ENCODE assay signal across 17 mouse cellular contexts in genomic region chr8:94390910-94391309, GRCm38 (mm10). TPM values are rescaled to one million over a fixed set of nuclear protein-coding genes. Genes with fewer than 3 reads are reported as not detected.
"Had no signal": no experiment of that assay in that cellular context is flagged by ENCODE, and none has a peak within 500 bp of the region (broad histone marks: within the 10 kb centered on the region; RNA-seq: fewer than 3 reads in every experiment).

No protein-coding gene starts in this region.

- H3K9ac ChIP-seq: lung, embryonic 15.5 days; midbrain, embryonic 13.5 days; midbrain, embryonic 15.5 days; neural tube, embryonic 12.5 days; stomach, embryonic 15.5 days had no signal

- H3K4me2 ChIP-seq: lung, embryonic 15.5 days; midbrain, embryonic 11.5 days; midbrain, embryonic 13.5 days; midbrain, embryonic 15.5 days; neural tube, embryonic 12.5 days; stomach, embryonic 15.5 days had no signal

- DNase-seq: lung, adult 2 months; lung, postnatal 14 days; lung, postnatal 36 days; right cerebral cortex, postnatal 14 days; thymus, adult 2 months; thymus, postnatal 25 days; thymus, postnatal 4 days had no signal

- H3K4me3 ChIP-seq: lung, embryonic 15.5 days; megakaryocyte, embryonic 14.5 days; midbrain, embryonic 13.5 days; midbrain, embryonic 15.5 days; neural tube, embryonic 12.5 days; stomach, embryonic 15.5 days had no signal

- ATAC-seq: lung, postnatal 0 days; midbrain, embryonic 13.5 days; midbrain, embryonic 15.5 days had no signal

- H3K4me1 ChIP-seq: stomach, embryonic 15.5 days had no signal

- H3K27me3 ChIP-seq: lung, embryonic 15.5 days; megakaryocyte, embryonic 14.5 days; midbrain, embryonic 13.5 days; midbrain, embryonic 15.5 days; neural tube, embryonic 12.5 days; stomach, embryonic 15.5 days had no signal

- H3K9me3 ChIP-seq: lung, embryonic 15.5 days; megakaryocyte, embryonic 14.5 days; midbrain, embryonic 13.5 days; midbrain, embryonic 15.5 days; neural tube, embryonic 12.5 days; stomach, embryonic 15.5 days had no signal

- H3K27ac ChIP-seq: lung, embryonic 15.5 days; macrophage; midbrain, embryonic 13.5 days; midbrain, embryonic 15.5 days; neural tube, embryonic 12.5 days; stomach, embryonic 15.5 days; stomach, postnatal 0 days had no signal

RNA-seq across cellular contexts. Expression of gene Nlrc5, which starts 43.2 kb away (rescaled TPM):
- polyA plus RNA-seq: midbrain, embryonic 11.5 days had no signal
